Mouse (Mus musculus) left cerebral cortex, postnatal 4 days (tissue): ENCODE data around the gene Leng9. TPM values are rescaled to one million over a fixed set of nuclear protein-coding genes. Genes with fewer than 3 reads are reported as not detected.

Experiments used
- DNase-seq: peaks from one replicate; pipeline ENCODE4 v3.0.0-alpha.2; 2022
- intact Hi-C: fragments of 180-260 bp; cut with DNase I; formaldehyde crosslinking; loops from one replicate; pipeline ENCODE4 v1.15.1; 2025
- total RNA-seq, 2 experiments: library from RNA; stranded (reverse); gene quantifications; 2 replicates each; pipeline ENCODE4 v1.2.3; 2021

Gene Leng9
- total RNA-seq, 2 experiments from 2014 or later = 5.3 to 5.5 TPM

- DNase-seq = peak; percentile 2
- intact Hi-C loops = no loop called here
Measured at GRCm38 (mm10) chr7:4126992-4127785, 23.0 kb downstream of the Leng9 start.

DNA sequence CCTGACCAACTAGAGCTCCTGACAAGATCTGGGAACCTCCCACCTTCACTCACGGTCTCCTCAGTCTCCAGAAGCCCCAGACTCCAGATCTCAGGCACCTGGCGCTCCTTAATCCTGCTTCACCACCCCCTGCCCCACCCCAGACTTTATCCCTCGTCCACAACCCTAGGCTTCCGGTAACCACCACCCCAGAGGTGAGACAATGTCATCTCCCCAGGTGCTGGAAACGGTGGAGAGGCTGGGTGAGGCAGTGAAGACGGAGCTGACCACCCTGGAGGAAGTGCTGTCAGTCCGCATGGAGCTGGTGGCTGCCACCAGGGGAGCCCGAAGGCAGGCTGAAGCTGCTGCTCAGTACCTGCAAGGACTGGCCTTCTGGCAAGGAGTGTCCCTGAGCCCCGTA lies 24.9 kb downstream of the Leng9 start:
- DNase-seq = peak; percentile 1
- intact Hi-C loops = no loop called here

DNA sequence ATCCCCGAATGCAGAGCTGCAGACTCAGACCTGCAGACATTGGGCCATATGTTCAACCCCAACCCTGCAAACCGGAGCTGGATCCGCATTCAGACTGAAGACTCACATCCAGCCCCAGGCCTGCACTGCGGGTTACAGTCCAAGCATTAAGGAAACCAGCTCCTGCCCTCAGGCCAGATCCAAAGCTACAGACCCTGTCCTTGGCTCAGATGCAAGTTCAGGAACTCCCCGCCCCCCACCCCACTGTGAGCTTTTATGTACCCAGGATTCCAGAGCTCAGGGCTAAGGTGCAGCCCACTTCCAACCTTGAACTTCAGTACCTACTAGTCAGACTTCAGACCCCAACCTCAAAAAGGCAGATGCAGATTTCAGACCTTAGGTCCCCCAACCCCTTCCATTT lies 25.3 kb downstream of the Leng9 start:
- no peak for DNase-seq
- intact Hi-C loops = no loop called here

DNA sequence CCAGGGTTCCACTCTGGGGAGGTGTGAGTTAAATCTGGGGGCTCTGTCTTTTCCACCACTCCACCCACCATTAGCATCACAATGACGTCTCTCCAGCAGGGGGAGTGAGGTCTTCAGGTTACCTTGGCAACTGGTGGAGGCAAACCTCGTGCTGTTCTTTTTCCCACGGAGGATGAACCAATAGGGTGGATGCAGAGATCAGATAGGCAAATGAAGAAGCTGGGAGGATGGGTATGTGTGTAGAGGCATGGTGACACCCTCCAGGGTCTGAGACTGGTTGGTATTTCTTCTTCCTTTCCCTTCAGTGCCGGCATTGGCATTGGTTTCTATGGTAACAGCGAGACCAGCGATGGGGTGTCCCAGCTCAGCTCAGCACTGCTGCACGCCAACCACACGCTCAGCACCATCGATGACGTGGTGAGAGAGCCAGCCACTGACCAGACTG lies 25.8 kb downstream of the Leng9 start:
- intact Hi-C loops = no loop called here

DNA sequence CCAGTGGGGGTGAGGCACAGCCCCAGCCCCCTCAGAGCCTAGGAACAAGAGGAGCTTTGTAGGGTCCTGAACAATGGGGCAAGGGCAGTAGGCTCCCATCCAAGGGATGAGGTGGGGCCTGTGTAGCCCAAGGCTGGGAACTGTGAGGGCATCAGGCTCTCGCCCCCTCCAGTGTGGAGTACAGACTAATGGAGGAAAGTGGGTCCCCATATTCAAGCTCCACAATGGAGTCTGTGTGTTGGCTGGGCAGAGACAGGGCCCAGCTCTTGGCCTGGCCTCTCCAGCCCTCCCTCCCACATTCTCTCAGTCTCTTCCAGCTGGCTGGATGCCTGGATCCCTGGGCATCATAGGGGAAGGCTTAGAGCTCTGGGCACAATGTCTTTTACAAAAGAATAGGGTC lies 26.4 kb downstream of the Leng9 start:
- intact Hi-C loops = no loop called here
- peak; percentile 92 for DNase-seq

More for the DNA sequence above, 25.8 kb downstream of the Leng9 start:
- DNase-seq = peak; percentile 79

GRCm38 (mm10) chr7:4122783-4123182 lies 27.4 kb downstream of the Leng9 start:
- no peak for DNase-seq
- intact Hi-C loops = no loop called here

DNA sequence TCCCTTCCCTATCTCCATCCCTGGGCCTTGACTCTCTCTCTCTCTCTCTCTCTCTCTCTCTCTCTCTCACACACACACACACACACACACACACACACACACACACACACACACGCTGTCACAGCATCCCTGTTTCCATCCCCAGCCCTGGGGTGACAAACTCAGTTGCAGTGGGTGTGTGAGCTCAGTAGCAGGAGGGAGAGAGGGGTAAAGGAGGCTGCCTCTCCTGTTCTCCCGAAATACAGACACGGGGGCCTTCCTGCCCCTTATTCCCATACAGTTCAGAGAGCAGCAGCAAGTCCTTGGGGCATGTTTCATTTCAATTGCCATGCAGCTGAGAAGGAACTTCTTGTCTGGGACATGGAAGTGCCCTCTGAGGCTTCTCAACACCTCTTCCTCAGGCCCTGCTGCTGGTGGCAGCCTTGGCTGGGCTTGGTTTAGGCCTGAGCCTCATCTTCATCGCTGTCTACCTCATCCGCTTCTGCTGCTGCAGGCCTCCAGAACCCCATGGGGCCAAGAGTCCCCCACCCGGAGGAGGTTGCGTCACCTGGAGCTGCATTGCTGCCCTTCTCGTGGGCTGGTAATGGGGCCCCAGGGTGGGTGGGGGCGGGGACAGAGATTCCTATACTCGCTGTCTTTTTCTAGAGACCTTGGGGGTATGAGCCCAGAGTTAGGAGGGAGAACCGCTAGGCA lies 28.0 kb downstream of the Leng9 start:
- no peak for DNase-seq
- intact Hi-C loops = no loop called here

GRCm38 (mm10) chr7:4119976-4120921 lies 29.9 kb downstream of the Leng9 start:
- intact Hi-C loops = no loop called here
- peak; percentile 51 for DNase-seq

DNA sequence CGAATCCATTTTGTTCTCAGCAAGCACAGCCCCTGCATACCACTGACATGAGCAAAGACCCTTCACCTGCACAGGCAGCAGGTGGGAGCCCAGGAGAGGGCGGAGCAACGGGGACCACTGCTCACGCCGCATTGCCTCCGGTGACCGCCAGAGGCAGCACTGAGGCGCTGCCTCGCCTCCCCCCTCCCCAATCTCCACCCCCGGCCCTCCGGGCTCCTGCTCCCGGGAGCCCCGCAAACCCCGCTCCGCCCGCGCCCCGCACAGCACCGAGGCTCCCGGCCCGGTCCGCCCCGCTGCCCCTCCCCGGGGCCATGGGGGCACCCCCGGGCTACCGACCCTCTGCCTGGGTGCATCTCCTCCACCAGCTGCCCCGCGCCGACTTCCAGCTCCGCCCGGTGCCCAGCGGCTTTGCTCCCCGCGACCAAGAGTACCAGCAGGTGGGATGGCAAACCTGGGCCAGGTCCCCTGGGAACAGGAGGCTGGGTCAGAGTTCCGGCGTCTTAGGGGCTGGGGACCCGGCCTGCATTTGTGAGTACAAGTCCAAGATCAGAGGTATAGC lies 30.8 kb downstream of the Leng9 start, which contains the start of gene Ttyh1:
Ttyh1 (plus strand) TSS at position 65 of the 559 bp plus-strand sequence.
- intact Hi-C loops = no loop called here

DNA sequence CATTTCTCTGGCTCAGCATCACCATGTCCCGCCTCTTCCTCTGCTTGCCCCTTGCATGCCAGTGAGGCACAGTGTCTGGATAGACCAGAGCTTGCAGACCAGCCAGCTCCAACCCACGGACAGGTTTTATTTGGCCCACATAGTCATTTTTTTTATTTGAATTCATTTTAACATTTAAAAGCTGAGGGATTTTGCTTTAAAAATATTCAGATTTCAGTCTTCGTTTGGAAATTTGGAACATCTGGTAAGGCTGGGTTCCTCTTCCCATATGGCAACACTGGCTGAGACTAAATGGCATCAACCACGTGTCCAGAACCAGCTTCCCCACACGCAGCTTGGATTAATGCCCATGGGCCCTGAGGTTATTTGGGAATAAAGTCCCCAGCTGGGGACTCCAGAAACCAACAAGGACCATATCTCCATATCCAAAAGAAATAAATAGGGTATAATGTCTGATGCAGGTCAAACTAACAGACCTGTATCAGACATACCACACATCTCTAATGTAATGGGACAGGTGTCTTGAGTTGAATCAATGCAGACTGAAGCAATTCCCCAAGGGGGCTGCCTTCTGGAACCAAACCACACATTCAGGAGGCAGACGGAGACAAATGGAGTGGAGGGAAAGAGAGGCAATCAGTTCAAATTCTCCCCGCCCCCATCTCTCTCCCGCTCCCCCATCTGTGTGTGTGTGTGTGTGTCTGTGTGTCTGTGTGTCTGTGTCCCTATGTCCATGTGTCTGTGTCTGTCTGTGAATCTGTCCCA lies 32.9 kb downstream of the Leng9 start:
- peak; percentile 43 for DNase-seq
- intact Hi-C loops = no loop called here

More for the DNA sequence above, 30.8 kb downstream of the Leng9 start, which contains the start of gene Ttyh1:
- peak; percentile 68 for DNase-seq

DNA sequence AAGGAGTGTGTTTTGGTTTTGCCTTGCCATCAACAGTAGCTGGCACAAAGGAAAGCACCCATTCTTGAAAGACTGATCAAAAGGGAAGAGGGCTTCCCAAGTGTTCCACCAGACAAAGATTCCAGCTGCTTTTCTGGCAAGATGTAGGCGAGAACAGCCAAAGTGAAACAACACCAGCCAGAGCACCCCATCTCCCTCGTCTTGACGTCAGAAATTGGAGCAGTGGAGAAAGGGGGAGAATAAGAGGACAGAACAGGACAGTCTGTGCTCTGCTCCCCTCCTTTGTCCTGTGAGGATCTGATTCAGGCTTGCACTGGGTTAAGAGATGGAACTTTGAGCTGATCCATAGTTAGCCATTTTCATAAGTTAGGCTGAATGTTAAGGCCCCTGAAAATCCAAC lies 38.4 kb downstream of the Leng9 start:
- no peak for DNase-seq
- intact Hi-C loops = no loop called here

GRCm38 (mm10) chr7:4103411-4103810 lies 46.8 kb downstream of the Leng9 start:
- intact Hi-C loops = no loop called here
- DNase-seq = no peak

DNA sequence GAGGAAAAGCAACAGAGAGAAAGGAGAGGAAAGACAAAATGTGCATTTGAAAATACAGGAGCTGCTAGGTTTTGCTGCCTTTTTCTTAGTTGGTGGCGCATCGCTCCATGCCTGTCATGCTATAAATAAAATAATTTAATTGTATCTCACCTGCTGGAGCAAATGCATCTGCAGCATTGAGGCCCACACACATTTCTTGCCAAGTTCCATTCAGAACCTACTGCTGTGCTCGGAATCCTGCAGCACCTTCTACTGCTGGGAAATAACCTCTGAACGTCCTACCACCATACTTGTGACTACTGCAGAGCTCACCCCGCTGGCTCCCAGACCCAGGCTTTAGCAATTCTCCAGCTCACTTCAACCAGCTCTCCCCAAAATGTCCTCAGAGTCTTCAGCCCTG lies 49.0 kb downstream of the Leng9 start:
- intact Hi-C loops = no loop called here
- no peak for DNase-seq

DNA sequence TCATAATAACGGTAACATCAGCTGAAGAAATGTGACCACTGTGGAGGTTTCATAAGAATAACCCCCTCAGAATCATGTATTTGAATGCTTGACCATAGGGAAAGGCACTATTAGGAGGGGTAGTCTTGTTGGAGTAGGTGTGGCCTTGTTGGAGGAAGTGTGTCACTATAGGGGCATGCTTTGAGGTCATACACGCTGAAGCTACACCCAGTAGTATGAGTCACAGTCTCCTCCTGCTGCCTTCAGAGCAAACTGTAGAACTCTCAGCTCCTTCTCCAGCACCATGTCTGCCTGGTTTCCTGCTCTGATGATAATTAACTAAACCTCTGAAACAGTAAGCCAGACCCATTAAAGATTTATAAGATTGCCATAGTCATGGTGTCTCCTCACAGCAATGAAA lies 51.3 kb downstream of the Leng9 start:
- no peak for DNase-seq
- intact Hi-C loops = no loop called here

- intact Hi-C loops = no loop called here
- DNase-seq = no peak
Measured at GRCm38 (mm10) chr7:4098301-4098700, 51.9 kb downstream of the Leng9 start.

Other genes with a start within 250 kb of the Leng9 start
- gene Lilra6, start 234.9 kb downstream of the Leng9 start, total RNA-seq = not detected
- 1 to 10 TPM; 1.9 to 2.1 TPM for gene Lair1, start 87.2 kb downstream of the Leng9 start, total RNA-seq
- 100 to 1,000 TPM; 292 to 311 TPM for gene Ttyh1, start 31.0 kb downstream of the Leng9 start, total RNA-seq
- gene Leng8, start 13.3 kb downstream of the Leng9 start, total RNA-seq = 100 to 1,000 TPM; 167 to 177 TPM
- 1 to 10 TPM; 3.0 to 4.0 TPM for gene Cdc42ep5, start 14.5 kb upstream of the Leng9 start, total RNA-seq
- not detected for gene Lilra5, start 87.4 kb upstream of the Leng9 start, total RNA-seq
- not detected for gene Ncr1, start 187.3 kb upstream of the Leng9 start, total RNA-seq
- not detected for gene Gp6, start 247.4 kb upstream of the Leng9 start, total RNA-seq